Mouse (Mus musculus) urinary bladder, postnatal 10 days (tissue): ENCODE results near the gene Myo3a.
"Not testable (repeated sequence)": the region's sequence is repeated elsewhere in the genome, so short reads cannot be mapped to it uniquely, and the experiment has no call there.

Experiments used
- DNase-seq: peaks from one replicate; pipeline ENCODE4 v3.0.0; 2022; ENCODE audit warnings: low spot score

Gene Myo3a

GRCm38 (mm10) chr2:22227308-22227707, at the start of gene Myo3a:
Gene Myo3a (plus strand): TSS chr2:22227503.
- no peak for DNase-seq

GRCm38 (mm10) chr2:22250462-22250861, 23.2 kb downstream of the Myo3a start:
- no peak for DNase-seq

GRCm38 (mm10) chr2:22251045-22251444, 23.7 kb downstream of the Myo3a start:
- no peak for DNase-seq

GRCm38 (mm10) chr2:22255600-22255999, 28.3 kb downstream of the Myo3a start:
- DNase-seq: no peak

GRCm38 (mm10) chr2:22271555-22271954, 44.3 kb downstream of the Myo3a start:
- DNase-seq: no peak

- no peak for DNase-seq
These were observed 58.1 kb downstream of the Myo3a start for GRCm38 (mm10) chr2:22285366-22285765.

- DNase-seq: no peak
These were observed 58.5 kb downstream of the Myo3a start for GRCm38 (mm10) chr2:22285777-22286176.

GRCm38 (mm10) chr2:22293579-22294446, 66.5 kb downstream of the Myo3a start:
- no peak for DNase-seq

GRCm38 (mm10) chr2:22294447-22294738, 67.1 kb downstream of the Myo3a start:
- no peak for DNase-seq

GRCm38 (mm10) chr2:22297913-22298312, 70.6 kb downstream of the Myo3a start:
- DNase-seq: no peak

GRCm38 (mm10) chr2:22338269-22338857, 111.1 kb downstream of the Myo3a start:
- no peak for DNase-seq

GRCm38 (mm10) chr2:22410511-22410910, 183.2 kb downstream of the Myo3a start:
- DNase-seq: not testable (repeated sequence)

- DNase-seq: no peak
These were observed 321.1 kb downstream of the Myo3a start for GRCm38 (mm10) chr2:22548421-22548820.

GRCm38 (mm10) chr2:22587469-22588169, 360.3 kb downstream of the Myo3a start:
- not testable (repeated sequence) for DNase-seq

- DNase-seq: not testable (repeated sequence)
These were observed 360.9 kb downstream of the Myo3a start for GRCm38 (mm10) chr2:22588170-22588541.

GRCm38 (mm10) chr2:22588673-22589381, 361.5 kb downstream of the Myo3a start:
- DNase-seq: not testable (repeated sequence)

GRCm38 (mm10) chr2:22589382-22590205, 362.3 kb downstream of the Myo3a start:
- not testable (repeated sequence) for DNase-seq

- DNase-seq: no peak
These were observed 362.8 kb downstream of the Myo3a start for GRCm38 (mm10) chr2:22590206-22590490.

- DNase-seq: no peak
These were observed 390.6 kb downstream of the Myo3a start for GRCm38 (mm10) chr2:22617951-22618350.

- no peak for DNase-seq
These were observed 392.1 kb downstream of the Myo3a start for GRCm38 (mm10) chr2:22619416-22619815.

- DNase-seq: no peak
These were observed 392.7 kb downstream of the Myo3a start for GRCm38 (mm10) chr2:22620030-22620429.

- DNase-seq: no peak
These were observed 393.2 kb downstream of the Myo3a start for GRCm38 (mm10) chr2:22620534-22620933.
